Mouse (Mus musculus): ENCODE data around the gene Angptl6.

The Angptl6 gene

DNA sequence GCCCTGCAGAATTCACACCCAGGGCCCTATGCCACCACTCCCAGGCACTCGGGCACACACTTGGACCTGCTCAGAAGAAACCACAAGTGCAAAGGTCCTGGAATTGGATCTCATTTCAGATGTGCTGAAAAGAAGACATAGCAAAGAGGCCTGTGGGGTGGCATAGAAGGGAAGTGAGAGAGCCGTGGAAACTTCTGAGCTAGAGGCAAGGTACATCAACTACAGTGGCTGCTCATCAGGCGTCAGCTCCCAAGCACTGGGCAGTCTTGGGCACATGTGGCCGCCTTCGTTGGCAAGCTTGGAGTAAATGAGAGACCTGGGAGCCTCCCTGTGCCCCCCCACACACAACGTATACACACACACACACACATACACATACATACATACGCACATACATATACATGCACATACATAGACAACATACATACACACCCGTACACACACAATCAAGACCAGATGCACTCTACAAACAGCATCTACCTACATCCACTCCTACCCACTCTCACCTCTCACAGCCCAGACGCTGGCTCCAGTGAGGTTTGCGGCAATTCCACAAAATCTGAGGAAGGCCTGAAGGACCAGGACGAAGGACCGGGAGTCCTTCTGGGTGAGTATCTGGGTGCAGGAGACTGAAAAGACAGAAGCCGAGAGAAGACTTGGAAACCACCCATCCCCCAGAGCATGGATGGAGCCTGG is at the start of gene Angptl6:
Angptl6 (minus strand) TSS at position 631 of the 696 bp plus-strand sequence.
- no peak for DNase-seq (ENCODE audit: low read depth)

DNA sequence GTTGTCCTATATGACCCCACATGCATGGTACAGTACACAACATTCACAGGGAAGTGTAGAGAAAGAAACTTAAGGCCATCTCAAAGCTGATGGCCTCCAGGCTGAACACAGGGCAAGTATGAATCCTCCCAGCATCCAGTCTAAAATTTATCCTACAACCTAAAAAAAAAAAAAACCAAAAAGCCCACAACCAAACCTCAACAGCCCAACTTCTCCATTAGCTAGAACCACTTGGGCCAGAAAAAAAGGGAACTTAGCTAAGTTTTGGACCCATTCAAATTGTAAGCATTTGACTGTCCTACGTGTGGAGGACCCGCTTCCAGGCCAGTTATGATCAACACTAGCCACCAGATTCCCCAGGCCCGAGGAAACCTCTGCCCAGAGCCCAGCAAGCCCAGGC is 43.7 kb upstream of the Angptl6 start:
- no peak for DNase-seq (ENCODE audit: low read depth)

DNA sequence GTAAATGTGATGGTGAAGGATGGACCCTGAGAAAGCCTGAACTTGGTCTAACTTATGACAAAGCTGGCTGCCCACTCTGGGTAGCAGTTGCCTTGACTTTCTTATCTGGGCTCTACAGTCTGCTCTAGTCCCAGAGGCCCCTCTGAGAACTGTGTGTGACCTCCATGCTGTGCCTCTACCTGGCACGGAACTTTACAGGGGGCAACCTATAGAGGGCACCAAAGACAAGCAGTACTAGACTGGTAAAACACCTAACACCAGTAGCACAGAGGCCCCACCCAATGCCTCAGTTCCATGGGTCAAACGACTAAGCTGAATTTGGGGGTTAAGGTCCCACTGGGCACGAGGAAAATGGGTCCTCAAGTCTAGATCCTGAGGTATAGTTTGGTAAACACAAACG is 36.6 kb upstream of the Angptl6 start:
- peak; percentile 62 for DNase-seq (ENCODE audit: low read depth)

DNA sequence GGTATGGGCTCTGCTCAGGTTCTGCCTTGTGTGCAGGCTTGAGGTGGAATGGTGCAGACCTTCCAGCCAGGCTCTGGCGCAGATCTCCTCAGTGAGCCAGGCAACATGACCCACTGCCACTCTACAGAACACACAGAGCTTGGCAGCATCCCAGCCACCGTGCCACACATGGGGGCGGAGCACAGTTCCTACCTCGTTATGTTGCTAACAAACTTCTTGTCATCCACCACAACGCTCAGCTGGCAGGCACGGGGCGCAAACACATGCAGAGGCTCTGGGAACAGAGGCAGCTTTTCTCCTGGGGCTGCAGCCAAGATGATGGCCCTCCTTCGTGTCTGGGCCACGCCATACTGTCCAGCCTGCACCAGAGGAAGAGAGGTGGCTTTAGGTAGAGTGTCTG is 30.4 kb upstream of the Angptl6 start:
- no peak for DNase-seq (ENCODE audit: low read depth)

DNA sequence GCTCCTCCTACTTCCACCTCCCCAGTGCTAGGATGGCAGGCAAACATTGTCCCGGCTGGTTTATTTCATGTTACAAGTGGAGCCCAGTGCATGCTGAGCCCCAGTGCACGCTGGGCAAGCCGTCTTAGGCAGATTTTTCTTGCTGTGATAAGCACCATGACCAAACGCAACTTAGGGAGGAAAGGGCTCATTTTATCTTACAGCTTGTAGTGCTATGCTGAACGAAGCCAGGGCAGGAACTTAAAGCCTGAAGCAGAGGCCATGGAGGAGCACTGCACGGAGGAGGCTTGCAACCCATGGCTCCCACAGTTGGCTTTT is 22.6 kb upstream of the Angptl6 start:
- no peak for DNase-seq (ENCODE audit: low read depth)

DNA sequence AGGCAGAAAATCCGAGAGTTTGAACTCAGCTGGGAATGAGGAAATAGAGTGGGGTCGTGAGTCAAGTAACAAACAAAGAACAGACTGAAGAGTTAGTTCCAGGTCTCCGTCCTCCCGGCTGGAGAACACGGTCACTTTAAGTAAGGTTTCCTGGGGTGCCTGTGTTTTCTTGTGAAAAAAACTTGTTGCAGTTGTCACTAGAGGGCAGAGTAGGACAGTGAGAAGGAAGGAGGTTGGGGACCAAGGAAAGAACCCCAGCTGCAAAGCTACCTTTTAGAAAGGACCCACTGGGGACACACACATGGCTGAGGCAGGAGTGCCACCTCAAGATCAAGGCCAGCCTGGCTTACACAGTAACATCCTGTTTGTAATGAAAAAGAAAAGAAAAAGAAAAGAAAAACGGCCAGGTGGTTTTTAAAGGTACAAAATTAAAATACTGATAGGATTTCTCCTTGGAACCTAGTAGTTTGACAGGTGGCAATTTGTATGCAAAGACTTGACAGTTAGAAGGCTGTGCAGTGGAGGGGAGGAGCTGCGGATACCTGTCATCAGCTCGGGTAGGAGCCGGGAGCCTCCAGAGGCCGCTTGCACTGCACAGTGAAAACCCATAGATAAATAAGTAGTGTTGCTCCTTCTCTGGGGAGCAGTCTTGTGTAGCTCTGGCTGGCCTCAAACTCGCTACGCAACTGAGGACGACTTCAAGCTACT is 22.1 kb upstream of the Angptl6 start:
- peak; percentile 74 for DNase-seq (ENCODE audit: low read depth)

DNA sequence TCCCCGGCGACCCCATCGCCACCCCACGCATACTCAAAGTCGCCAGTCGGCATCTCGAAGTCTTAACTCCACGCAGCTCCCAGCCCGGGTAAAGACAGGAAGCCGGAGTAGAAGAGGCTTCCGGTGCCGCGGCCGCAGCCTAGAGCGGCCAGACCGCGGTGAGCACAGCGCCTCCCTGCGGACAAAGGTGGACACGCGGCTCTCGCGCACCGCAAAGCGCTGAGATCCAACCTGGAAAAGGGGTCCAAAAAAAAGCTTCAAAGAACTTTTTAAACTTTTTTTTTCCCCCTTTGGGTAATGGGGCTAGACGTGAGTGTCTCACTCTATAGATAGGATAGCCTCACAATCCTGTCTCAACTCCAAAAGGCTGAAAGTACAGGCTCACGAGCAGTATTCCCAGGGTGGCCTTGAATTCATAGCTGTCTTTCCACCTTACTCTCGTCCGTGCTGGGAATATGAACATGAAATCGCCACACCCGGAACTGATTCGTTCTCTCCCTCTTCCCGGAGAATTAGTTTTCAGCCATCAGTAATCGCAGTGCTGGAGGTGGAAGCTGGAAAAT is 19.1 kb upstream of the Angptl6 start, which contains the start of gene Eif3g:
Eif3g (minus strand) TSS at position 113 of the 563 bp plus-strand sequence.
- peak; percentile 88 for DNase-seq (ENCODE audit: low read depth)

DNA sequence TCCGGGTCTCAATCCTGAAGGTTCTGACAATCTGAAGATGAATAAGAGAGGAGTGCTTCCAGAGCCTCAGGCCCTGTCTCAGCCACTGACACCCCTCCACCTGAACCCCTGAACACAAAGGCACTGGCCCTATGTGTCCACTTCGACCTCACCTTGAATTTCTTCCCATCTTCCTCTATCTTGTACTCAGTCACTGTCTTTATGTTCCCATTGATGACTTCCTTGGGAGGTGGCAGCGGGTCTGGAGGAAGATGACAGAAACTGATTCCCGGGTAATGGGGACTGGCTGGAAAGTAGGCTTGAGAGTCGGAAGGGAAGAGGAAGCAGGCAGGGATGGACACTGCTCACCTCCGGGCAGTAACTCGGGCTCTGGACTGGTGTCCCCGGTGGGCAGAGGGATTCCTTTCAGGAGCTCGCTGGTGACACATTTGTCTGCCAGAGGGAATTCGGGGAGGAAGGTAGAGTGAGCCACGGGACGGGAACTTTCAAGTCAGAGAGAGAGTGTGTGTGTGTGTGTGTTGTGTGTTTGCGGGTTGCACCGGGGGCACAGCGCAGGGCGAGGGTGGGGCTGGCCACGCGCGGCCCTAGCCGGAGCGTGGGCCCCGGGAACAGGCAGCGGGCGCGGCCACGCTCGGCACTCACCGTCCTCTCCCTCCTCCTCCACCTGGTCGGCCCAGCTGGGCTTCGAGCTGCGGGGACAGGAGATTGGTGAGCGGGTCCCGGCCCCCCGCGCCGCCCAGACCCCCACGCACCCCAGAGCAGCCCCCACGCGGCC is 18.4 kb upstream of the Angptl6 start:
- DNase-seq (ENCODE audit: low read depth): no peak

DNA sequence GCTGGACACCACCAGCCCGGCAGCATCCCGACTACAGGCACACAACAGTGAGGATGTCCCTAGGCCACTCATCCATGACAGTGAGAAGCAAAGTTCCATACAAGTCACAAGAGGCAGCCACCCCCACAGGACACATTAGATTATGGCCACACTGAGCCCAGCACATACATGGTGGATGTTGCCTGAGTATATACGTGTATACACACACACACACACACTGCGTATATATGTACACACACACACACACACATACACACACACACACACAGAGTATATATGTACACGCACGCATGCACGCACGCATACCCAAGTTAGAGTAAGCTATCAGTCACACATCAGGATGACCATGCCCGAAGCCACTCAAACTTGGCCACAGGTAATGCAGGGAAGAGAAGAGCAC is 15.9 kb upstream of the Angptl6 start:
- DNase-seq (ENCODE audit: low read depth): no peak

DNA sequence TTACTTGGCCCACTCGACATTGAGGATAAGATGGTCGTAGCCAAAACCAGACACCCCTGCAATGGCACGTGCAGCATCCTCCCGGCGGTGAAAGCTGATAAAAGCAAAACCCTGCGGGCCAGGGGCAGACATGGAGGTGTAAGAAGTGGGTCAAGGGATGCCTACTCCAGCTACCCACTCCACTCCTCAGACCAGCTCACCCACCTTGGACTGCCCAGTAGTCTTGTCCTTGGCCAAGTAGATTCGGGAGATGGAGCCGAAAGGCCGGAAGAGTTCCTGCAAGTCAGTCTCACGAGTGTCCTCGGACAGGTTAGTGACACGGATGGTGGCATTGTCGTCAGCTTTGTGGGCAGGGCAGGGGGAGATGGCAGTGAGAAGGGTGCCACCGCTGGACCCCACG is 15.1 kb upstream of the Angptl6 start:
- no peak for DNase-seq (ENCODE audit: low read depth)

DNA sequence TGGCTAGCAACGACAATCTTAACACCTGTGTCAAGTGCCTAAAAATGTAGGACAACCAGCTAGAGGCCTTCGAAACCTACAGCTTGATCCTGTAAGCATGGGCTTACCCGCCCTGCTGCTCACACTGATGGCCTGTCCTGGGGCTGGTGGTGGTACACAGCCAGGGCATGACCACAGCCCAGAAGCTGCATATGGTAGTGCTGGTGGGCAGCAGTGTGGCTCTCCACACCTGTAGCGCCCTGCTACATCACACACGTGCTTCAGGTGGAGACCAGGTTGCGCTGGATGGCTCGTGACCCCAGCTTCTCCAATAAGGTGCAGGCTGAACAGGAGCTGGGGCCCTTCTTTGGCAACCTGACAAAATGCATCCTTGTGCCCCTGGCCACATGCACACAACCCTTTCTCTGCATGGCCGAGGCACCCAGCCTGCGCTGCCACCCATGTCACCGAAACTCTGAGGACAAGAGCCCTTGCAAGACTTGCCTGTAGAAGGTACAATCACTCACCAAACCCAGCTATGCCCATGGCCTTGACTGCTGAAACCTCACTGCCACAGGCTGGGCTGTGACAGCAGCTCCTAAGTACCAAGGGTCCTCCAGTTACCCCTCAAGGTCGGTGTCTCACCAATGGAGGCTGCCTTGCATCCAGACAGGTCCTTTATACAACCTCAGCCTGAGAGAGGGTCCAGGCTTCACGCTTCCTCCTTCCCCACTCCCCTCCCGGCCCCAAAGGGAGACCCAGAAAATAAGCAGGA is 14.2 kb upstream of the Angptl6 start:
- no peak for DNase-seq (ENCODE audit: low read depth)

DNA sequence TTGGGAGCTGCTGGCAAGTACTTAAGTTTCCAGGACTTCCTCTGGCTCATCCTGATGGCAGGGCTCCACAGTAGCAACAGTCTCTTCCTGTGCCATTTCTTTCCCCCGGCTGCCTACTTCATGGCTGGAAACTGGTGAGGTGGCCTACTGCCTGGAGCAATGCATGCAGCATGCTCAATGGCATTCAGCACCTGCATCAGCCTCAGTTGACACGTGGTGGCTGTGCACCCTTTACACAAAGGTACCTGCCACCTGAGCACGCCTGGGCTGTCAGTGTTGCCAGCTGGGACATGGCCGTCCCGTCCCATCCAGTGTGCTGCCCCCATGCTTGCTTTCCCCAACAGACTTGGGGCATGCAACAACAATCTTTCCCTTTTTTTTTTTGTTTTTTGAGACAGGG is 13.5 kb upstream of the Angptl6 start:
- DNase-seq (ENCODE audit: low read depth): no peak

DNA sequence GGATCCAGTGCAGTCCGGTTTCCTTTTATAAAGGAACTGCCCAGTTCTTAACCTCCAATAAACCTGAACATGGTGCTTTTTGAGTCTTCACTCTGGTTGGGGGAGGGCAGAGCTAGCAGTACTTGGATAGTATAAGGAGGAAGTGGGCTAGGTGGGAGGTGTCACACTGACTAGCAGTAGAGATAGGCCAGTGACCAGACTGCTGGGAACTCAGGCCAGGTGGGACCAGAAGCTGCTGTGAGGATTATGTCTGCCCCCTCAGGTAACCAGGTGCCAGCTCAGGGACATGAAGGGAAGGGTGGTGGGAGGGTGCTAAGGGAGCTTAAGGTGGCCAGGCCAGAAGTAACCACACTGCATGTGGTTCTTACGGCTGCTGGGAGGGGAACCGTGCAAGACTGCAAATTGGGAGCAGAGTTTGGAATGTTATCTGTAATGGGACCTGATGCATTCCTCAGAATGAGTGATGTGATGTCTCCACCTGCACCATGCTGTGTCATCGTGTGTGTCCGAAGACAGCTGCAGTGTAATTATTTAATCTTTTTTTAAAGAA is 12.7 kb upstream of the Angptl6 start:
- no peak for DNase-seq (ENCODE audit: low read depth)

DNA sequence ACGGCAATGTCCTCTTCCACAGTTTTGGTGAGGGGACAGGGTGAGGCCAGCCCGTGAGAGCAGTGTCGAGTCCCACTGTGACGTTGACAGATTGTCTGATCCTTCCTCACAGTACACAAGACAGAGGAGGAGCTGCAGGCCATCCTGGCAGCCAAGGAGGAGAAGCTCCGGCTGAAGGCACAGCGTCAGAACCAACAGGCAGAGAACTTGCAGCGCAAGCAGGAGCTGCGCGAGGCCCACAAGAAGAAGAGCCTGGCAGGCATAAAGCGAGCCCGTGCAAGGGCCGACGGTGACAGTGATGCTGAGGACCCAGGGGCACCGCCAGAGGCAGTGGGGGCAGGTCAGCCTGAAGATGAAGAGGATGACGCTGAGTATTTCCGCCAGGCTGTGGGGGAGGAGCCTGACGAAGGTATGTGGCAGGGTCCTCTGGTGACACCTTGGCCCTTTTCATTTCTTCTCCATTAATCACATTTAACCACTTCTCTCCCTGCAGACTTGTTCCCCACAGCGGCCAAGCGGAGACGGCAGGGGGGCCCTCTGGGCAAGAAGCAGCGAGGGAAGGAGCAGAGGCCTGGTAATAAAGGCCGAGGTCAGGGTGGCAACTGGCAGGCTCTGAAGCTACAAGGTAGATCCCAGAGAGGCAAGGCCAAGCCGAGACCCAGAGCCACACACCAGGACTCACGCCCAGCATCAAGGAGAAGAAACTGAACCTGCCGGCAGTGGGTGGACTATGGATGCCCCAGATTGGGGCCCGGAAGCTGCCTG is 12.0 kb upstream of the Angptl6 start:
- no peak for DNase-seq (ENCODE audit: low read depth)

DNA sequence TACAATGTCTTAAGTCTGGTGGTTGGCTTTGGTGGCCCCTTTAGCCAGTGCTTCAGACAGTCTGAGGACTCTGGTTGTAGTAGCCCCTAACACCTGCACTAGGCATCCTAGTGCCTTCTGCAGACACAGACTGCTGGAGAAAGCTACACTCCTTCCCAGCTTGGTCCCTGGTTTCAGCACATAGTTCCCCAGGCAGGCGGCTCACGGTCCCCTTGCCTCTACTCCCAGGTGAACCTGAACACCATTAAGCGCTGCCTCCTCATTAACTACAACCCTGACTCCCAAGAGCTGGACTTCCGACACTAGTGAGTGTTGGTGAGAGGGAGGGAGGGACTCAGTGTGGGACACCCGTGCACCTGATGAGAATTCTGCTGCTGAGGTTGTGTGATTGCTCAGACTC is 10.9 kb upstream of the Angptl6 start:
- no peak for DNase-seq (ENCODE audit: low read depth)

DNA sequence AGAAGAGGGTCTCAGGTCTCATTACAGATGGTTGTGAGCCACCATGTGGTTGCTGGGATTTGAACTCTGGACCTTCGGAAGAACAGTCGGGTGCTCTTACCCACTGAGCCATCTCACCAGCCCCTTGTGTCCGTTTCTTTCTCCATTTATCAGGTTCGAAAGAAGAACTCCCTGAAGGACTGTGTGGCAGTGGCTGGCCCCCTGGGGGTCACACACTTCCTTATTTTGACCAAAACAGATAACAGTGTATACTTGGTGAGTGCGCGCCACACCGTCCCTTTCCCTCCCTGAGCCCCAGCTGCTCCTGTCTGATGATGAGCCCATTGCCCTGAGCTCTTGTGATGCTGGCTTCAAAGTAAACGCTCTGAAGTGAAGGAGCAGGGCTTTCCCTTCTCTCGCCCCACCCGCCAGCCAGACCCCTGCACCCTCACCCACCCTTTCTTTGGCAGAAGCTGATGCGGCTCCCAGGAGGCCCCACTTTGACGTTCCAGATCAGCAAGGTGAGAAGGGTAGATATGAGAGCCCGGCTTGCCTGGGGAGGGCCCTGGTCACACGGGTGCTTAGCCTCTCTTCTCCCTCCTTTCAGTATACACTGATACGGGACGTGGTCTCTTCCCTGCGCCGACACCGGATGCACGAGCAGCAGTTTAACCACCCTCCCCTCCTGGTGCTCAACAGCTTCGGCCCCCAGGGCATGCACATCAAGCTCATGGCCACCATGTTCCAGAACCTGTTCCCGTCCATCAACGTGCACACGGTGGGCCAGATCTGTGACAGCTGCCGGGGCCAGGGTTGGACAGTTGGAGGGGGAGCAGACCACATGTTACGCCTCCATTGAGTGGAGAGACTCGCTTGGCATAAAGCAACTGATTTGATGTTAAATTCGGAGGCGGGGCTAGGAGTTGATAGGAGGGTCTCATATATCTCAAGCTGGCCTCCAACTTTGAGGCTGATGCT is 9.9 kb upstream of the Angptl6 start:
- DNase-seq (ENCODE audit: low read depth): no peak

DNA sequence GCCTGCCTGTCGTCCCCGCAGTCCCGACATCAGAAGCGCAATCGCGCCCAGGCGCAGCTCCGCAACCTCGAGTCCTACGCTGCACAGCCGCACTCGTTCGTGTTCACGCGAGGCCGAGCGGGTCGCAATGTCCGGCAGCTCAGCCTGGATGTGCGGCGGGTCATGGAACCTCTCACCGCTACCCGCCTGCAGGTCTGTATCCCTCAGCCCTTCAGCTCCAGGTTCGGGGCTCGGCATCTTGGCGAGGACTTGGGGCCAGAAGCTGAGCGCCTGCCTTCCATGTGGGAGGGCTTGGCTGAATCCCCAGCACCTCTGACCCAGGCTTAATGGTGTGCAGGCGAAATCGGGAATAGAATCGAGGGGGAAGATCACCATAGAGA is 8.8 kb upstream of the Angptl6 start:
- DNase-seq (ENCODE audit: low read depth): peak; percentile 51

DNA sequence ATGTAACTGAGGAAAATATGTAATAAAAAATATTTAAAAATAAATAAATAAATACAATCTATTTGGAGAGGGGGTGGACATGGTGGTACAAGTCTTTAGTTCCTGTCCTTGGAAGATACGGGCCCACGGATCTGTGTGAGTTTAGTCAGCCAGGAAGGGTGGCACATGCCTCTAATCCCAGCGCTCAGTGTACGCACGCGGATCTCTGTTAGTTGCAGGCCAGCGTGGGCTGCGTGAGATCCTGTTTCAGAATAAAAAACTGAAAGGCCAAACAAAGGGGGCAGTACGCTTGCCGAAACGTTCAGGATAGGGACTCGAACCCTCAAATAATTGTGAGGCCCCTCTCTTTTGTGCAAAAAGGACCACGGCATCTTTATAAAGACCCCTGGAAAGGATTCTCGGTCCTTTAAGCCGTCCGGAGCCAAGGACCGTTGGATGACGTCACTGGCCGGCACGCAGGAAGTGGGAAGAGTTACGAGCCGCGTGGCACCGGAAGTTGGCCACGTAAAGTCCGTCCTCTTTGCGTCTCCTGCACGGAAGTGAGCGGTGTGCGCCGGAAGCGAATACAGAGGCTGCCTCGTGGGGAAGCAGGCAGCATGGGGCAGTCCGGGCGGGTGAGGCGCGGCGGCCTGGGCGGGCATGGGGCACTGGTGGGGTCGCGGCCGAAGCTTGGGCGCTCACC is 8.3 kb upstream of the Angptl6 start, which contains the start of gene Ppan:
Ppan (plus strand) TSS at position 472 of the 682 bp plus-strand sequence.
- peak; percentile 97 for DNase-seq (ENCODE audit: low read depth)

DNA sequence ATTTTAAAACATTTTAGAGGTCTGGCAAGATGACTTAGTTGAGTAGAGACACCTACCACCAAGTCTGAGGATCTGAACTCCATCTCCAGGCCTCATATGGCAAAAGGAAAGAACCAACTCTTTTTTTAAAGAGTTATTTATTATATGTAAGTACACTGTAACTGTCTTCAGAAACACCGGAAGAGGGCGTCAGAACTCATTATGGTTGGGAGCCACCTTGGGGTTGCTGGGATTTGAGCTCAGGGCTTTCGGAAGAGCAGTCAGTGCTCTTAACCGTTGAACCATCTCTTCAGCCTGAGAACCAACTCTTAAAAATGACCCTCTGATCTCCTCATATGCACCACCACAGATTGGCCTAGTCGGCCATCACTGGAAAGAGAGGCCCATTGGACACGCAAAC is 7.7 kb upstream of the Angptl6 start:
- DNase-seq (ENCODE audit: low read depth): no peak
